Mouse (Mus musculus) layer of hippocampus, adult 8-10 months (tissue): ENCODE measurements at regions not wholly inside any gene's neighbourhood (a gene's known extent, or its start where the extent isn't known, plus 50 kb on each side); places are given as distances from the start of the nearest gene placed in this dataset.

Experiments
- DNase-seq, 2 experiments: peaks; one replicate each; pipeline ENCODE4 v3.0.0; 2022; ENCODE audit warnings: low spot score in 2 of 2

DNA sequence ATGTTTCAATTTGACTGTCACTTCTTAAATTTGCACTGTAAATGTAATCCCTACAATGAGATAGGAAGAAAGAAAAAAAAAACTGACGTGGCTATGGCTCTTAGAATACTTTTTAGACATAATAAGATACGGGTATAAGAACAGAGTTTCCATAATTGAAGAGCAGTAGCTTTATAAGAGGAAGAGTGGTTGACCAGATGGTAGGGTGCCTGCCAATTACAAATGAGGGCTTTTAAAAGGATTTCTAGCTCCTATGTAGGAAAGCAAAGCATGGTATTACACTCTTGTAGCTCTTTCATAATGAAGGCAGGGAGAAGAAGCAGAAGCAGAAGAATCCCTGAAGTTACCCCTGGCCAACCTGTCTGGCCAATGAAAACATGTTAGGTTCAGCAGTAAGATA is 239.7 kb upstream of the Car10 start:
- no peak for DNase-seq

DNA sequence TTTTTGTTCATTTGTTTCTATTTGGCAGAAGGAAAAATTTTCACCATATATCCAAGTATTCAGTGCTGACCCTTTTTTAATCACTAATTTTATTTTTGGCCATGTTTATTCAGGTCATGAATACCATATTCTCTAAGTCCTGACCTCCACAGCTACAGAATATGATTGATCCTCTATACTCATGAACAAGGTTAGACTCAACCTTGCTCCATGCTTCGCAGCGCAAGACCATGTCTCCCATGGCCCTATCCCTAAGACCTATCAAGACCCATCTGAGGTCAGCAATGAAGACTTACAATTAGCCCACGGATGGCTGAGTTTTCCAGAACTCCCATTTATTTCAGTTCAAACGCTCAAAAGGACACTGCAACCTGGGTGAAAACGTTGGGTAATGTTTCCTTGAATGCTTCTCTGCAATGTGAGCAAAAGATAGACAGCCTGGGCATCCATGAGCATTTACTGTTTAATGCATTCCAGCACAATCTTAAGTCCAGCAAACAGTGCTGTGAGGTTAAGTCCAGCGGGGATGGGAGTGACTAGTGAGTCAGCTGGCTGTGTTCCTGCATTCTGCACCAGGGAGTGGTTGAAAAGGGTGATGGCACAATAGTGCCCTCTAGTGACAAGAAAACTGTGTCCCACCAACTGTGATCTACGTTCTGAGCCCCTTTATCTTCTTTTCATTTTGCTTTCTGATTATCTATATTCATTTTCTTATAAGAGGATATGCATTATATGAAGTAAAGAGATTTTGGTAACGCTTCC is 208.0 kb upstream of the Car10 start:
- DNase-seq: peak in 1 of 2 experiments; percentile 34

DNA sequence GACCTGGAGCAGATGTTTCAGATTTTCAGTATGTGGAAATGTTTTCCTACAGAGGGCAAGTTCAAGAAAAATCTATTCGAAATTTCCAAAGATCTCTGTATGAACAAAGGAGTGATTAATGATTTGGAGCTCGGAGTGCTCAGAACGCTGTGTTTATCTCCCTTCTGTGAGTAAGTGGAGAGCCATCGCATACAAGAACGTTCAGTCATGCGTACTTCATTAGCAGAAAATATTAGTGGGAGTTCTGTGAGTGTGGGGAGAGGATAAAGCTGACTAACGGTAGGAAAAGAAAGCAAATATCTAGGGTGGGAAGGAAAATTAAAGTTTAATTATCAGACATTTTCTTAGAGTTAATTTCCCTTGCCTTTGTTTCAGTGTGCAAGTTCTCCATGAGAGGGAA is 198.5 kb upstream of the Car10 start:
- no peak for DNase-seq
